Mouse (Mus musculus) T-helper 2 cell (primary cell): ENCODE results near the gene Peak1.

Experiments used
- in situ Hi-C: fragments of 300-600 bp; cut with MboI, MseI; formaldehyde crosslinking; loops from one replicate; pipeline ENCODE4 v1.15.1; 2025; ENCODE audit warnings: high pct_unique_total_duplicates

Gene Peak1

DNA sequence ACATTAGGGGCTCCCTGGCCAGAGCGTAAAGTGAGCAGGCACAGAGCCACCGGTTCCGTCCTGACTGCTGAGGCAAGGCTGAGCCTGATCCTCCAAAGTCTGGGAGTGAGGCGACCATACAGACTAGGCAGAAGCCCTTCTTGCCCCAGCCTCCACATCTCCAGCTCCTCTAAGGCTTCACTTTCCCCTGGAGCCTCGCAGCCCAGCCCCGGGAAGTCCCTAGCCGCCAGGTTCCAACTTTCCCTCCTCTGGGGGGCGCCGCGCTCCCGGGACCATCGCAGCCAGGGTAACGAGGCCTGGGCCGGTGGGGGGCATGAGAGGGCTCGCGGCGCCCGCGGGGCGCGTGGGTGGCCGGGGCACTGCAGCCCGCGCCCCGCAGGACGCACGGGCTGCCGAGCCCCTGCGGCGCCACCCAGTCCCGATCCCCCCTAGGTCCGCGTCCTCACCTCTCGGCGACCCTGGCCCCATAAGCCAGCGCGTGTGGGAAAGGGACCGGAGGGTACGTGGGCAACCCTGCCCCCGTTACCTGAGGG is 386 bp downstream of the Peak1 start:
- in situ Hi-C loops, result loop anchor here (10.0 kb wide), 1 partner anchor 153 kb away; no protein-coding TSS in a partner anchor

DNA sequence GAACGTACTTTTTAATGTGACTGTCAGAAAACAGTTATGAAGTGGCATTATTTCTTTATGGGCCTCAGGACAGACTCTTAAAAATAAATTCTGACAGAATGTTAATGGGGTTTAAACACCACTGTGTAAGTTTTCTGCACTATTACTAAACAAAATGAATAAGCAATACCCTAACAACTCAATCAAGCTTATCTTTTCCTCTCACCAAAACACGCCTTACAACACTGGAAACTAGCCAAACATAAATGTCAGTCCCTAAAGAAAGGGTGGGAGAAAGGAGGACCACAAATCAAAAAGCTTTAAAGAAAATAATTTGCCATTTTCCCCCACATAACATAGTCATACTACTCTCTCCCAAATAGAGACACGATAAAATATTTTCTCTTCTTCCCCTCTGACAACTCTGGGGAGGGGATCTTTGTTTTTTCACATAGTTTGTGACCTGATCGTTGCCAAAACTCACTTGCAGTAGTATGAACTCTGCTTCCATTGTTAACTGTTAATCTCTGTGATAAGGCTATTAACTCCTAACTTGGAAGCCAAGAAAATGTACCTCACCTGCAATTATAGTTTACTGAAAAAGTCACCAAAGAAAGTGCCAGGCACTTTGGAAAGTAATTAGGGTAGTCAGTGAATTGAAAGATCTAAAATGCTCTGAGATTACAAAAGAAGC is 1.8 kb downstream of the Peak1 start:
- in situ Hi-C loops, result loop anchor here (10.0 kb wide), 1 partner anchor 151 kb away; no protein-coding TSS in a partner anchor

GRCm38 (mm10) chr9:56415393-56415792 is 2.5 kb downstream of the Peak1 start:
- in situ Hi-C loops, result loop anchor here (10.0 kb wide), 1 partner anchor 151 kb away; no protein-coding TSS in a partner anchor

DNA sequence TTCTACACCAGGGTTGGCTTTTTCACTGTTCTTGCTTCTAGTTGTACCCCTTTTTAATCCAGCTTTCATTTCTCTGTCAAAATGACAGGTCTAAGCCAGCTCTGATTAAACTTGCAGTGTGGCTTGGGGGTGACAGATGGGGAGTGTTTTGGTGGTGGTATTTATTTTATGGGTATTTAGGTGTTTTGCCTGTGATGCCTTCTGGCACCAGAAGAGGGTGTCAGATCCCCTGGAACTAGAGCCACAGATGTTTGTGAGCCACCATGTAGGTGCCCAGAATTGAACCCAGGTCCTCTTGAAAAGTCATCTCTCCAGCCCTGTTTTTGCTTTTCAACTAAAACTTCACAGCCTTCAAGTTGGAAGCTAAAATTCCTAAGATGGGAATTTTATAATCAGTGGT is 3.5 kb downstream of the Peak1 start:
- in situ Hi-C loops, result loop anchor here (10.0 kb wide), 1 partner anchor 150 kb away; no protein-coding TSS in a partner anchor

DNA sequence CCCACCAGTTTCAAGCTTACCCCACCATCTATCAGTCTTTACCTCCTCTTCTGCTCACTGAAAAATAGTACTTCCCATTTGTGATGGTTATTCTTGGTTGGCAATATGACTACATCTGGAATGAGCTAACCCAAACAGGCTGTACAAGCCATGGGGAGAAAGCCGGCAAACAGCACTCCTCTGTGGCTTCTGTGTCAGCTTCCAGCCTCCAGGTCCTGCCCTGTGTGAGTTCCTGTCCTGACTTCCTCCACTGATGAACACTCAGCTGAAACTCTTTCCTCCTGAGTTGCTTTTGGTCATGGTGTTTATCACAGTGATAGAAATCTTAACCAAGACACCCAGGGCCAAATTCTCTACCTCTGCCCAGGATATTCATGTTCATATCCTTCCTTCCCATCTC is 5.2 kb downstream of the Peak1 start:
- in situ Hi-C loops, result loop anchor here (10.0 kb wide), 1 partner anchor 148 kb away; no protein-coding TSS in a partner anchor

DNA sequence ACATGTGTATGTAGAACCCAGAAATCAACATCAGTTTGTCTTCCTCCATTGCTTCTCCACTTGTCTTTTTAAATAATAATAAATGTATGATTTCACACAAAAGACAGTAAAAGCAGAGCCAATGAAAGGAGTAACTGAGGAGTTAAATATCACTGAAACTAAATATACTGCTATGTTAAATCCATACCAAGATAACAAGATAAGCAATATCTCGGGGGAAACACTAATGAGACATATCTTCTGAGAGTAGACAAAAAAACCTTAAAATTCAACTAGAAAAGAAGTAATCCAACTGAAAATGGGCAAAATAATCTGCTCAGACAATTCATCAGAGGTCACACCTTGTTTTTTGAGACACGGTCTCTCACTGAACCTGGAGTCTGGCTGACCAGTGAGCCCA is 7.9 kb downstream of the Peak1 start:
- in situ Hi-C loops, result loop anchor here (10.0 kb wide), 1 partner anchor 145 kb away; no protein-coding TSS in a partner anchor

DNA sequence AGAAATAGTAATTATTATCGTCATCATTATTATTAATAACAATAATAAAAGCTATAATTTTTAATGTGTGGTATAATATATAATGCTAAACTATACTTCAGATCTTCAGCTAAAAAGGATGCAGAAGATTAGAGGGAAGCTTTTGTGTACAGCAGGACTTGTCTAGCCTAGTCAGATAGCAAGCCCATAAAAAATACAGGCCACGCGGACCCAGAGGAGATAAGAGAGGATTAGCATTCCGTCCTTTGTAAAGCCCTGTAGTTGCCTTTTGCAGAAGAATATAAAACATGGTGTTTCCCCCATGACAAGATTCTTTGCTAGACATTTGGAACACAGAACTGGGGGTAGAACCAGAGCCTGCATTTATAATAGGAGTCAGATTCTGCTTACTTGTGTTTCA is 13.2 kb downstream of the Peak1 start:
- in situ Hi-C loops, result no loop called here

- in situ Hi-C loops, result loop anchor here (25.0 kb wide), 1 partner anchor 1416 kb away; no protein-coding TSS in a partner anchor
These were observed 21.6 kb downstream of the Peak1 start for GRCm38 (mm10) chr9:56396306-56396705.

- in situ Hi-C loops, result loop anchor here (25.0 kb wide), 1 partner anchor 1419 kb away; no protein-coding TSS in a partner anchor
These were observed 25.0 kb downstream of the Peak1 start for GRCm38 (mm10) chr9:56392857-56393256.

DNA sequence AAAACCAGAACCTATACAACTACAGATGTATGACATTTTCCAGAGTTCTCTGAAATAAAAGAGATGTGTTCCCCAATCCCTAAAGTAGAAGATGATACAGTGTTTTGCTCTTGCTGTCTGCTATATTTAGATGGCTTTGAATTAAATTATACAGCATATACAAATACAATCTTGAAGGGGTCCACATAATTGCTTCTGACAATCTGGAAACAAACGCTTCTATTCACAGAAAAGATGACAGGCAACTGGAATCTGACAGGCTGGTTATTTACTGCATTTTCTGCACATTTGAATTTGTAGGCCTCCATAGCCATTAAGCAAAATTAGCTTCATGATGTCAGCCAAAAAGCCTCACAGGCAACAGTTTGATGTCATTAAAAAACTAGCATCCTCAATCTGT is 35.1 kb downstream of the Peak1 start:
- in situ Hi-C loops, result loop anchor here (25.0 kb wide), 1 partner anchor 1430 kb away; no protein-coding TSS in a partner anchor

- in situ Hi-C loops, result no loop called here
These were observed 43.5 kb downstream of the Peak1 start for GRCm38 (mm10) chr9:56374401-56374800.

- in situ Hi-C loops, result no loop called here
These were observed 47.2 kb downstream of the Peak1 start for GRCm38 (mm10) chr9:56370710-56371109.

DNA sequence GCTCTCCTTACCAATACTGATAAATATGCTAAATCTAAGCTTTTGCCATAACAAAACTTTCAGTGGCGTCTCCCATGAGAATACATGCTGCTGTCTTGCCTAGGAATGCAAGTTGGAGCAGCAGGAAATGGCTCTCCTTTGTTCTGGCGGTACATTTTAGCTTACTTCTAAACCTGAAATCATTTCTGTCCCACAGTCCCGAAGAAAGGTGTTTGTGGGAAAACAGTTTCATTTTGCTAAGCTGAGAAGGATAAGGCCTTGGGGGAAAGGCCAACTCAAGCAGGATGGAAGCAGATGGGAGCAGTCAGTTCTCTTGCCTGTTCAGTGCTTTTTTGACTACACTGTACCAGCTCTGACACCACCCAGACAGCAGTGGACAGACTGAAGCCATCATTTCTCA is 49.1 kb downstream of the Peak1 start:
- in situ Hi-C loops, result no loop called here

GRCm38 (mm10) chr9:56363306-56363705 is 54.6 kb downstream of the Peak1 start:
- in situ Hi-C loops, result no loop called here

DNA sequence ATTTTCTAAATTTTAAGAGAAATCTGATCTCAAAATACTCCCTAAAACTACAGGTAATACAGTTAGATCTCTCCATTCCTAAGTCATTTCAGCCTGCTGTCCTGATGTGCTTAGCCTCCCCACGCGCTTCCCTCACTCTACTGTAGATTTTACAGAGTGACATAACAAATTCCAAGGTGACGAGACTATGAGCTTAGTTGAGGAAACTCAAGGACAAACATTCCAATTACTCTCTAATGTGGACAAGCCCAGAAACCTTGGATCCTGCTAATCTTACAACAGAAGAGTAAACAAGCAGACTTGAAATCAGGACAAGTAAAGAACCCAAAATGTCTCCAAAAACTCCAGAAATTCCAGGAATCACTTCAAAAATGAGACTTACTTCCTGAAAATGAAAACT is 58.6 kb downstream of the Peak1 start:
- in situ Hi-C loops, result no loop called here

DNA sequence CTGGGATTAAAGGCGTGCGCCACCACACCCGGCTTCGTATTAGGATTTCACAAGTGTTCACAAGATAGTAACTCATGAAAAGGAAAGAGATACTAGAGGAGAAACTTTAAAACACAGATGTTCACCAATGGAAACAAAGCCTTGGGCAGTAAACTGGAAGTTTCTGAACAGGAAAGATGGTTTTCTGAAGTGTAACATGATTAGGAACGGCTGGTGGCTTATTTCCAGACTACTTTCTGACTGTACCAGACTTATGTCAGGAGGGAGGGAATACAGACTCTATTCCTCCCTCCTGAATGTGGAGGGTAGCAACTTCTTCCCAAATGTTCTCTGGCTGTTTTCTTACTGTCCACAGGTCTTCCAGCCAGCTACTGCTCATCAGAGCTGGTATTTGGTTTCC is 62.7 kb downstream of the Peak1 start:
- in situ Hi-C loops, result no loop called here

GRCm38 (mm10) chr9:56346321-56346720 is 71.5 kb downstream of the Peak1 start:
- in situ Hi-C loops, result no loop called here

DNA sequence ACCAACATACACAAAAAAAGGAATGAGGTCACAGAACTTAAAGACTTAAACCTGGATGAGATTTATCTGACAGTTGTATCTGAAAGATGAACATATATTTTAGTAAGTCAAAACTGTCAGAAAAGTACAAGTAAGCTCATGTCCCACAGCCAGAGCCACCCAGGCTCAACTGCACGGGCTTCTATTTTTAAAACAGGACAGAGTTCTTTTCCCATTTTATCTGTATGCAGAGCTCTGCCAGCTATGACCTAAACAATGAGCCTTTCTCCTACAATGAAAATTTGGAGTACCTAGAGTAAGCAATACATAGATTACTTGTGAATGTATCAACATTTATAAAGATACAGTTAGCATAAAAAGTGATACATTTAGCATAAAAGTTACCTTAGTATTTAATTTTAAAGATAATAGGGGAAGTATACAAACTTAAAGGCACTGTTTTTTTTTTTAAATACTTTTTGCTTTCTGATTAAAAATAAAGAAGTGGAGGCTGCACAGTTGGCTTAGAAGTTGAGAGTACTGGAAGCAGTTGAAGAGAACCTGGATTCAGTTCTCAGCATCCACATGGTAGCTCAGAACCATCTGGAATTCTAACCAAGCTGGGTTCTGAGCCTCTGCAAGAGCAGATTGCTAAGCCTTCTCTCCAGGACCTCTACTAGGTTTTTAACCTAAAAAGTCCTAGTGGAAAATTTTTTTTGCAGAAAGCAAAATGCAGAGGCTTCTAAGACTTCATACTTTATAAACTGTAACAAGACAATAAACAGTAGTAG is 78.3 kb downstream of the Peak1 start:
- in situ Hi-C loops, result no loop called here

- in situ Hi-C loops, result no loop called here
These were observed 83.5 kb downstream of the Peak1 start for GRCm38 (mm10) chr9:56334363-56334762.

- in situ Hi-C loops, result no loop called here
These were observed 85.1 kb downstream of the Peak1 start for GRCm38 (mm10) chr9:56332774-56333173.

- in situ Hi-C loops, result no loop called here
These were observed 91.3 kb downstream of the Peak1 start for GRCm38 (mm10) chr9:56326511-56327005.

GRCm38 (mm10) chr9:56325725-56326124 is 92.1 kb downstream of the Peak1 start:
- in situ Hi-C loops, result no loop called here
